Mouse (Mus musculus) left cerebral cortex, postnatal 10 days (tissue): ENCODE measurements around the gene Cpsf4. TPM values are rescaled to one million over a fixed set of nuclear protein-coding genes. Genes with fewer than 3 reads are reported as not detected.
"Not testable (repeated sequence)": the region's sequence is repeated elsewhere in the genome, so short reads cannot be mapped to it uniquely, and the experiment has no call there.

Experiments used
- DNase-seq, 2 experiments: peaks; one replicate each; pipeline ENCODE4 v3.0.0; 2021 to 2022; ENCODE audit warnings: low spot score in 2 of 2, mixed read lengths in 1 of 2; ENCODE audit errors: extremely low spot score in 1 of 2
- intact Hi-C: fragments of 180-260 bp; cut with DNase I; formaldehyde crosslinking; loops from one replicate; pipeline ENCODE4 v1.15.1; 2025
- total RNA-seq, 2 experiments: library from RNA; stranded (reverse); gene quantifications; 2 replicates each; pipeline ENCODE4 v1.2.3; 2021

Cpsf4 gene
- 10 to 100 TPM; 29.1 to 29.2 TPM for total RNA-seq

DNA sequence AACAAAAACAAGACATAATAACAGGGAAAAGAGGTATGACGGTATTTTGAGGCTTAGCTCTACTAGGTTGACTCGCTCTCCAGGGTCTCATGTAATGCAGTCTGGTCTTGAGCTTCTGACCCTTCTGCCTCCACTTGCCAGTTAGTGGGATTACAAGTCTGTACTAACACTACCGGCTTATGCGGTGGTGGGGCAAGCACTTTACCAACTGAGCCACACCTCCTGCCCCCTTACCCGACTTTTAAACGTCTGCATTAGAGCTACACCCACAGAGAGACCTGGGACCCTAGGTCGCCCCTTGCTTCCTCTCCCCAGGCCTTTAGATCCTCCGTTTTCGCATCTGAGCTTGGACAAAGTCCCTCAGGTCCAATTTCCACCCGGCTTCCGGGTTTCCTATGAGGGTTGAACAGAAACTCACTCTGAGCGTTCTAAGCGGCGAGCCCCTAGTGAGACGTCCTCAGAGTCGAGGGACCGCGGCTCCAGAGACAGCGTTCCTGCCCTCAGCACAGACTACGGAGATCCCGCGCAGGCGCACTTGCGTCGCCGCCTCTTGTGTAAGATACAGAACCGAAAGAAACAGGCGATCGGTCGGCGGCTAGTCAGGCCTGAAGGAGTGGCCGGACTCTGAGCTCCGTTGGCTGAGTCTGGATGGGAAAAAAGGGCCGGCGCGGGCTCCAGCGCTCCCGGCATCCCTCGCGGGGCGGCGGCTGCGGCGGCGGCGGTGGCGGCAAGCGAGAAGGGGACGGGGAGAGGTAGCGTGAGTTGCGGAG lies at the start of gene Cpsf4, which contains the start of gene Ptcd1:
TSS of gene Cpsf4 (plus strand) at position 678 of the 770 bp plus-strand sequence.
TSS of gene Ptcd1 (minus strand) at position 573 of the 770 bp plus-strand sequence.
- intact Hi-C loops = loop anchor here (1.0 kb wide), 1 partner anchor 26 kb away; the partner anchor contains the start of genes Bud31 and Pdap1
- peak; percentile 97 to 99 for DNase-seq

DNA sequence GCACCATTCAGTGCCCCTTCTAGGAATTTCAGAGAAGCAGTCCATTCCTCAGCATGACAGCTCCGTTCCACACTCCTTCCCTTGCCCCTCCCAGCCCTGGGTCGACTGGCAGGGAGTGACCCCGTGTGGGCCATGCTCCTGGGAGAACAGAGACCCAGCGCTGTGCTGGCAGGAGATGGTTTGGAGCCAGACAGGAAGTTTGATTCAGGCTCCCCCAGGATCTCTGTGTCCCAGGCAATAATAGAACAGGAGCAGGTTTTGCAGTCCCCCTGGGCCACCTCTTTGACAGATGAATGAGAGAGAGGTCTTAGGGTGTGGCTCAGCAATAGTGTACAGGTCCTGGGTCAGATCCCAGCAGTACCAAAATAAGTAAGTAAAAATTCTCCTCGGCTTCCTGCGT lies 49.0 kb upstream of the Cpsf4 start:
- intact Hi-C loops = no loop called here
- DNase-seq = no peak

DNA sequence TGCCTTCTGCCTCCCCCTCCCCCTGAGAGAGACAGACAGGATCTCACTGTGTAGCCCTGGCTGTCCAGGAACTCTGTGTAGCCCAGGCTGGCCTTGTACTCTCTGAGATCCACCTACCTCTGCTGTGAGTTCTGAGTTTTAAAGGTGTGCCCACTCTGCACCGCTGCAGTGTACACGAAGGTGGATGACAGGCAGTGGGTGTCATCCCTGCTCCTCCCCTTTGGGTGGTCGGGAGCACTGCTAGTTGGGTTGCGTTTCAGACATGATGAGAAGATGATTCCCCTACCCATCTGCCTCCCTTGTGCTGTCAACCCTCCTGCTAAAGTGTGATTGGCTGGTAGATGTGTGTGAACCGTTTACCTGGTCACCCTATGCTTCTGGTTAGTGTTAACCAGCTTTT lies 48.6 kb upstream of the Cpsf4 start:
- no peak for DNase-seq
- intact Hi-C loops = no loop called here

DNA sequence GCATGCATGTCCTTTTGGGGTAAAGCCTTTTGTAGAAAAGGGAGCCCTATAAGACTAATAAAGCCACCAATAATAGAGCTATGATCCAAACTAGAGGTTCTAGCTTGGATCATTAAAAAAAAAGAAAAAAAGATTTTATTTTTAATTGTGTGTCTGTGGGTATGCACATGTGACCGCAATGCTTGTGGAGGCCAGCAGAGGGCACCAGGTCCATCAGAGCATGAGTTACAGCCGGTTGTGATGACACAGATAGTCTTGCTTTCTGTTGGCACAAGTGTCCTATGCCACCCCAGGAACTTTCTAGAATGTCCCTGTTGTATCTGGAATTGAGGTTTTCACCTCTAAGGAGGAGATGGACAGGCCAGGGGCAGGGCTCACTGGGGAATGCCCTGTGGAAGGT lies 47.6 kb upstream of the Cpsf4 start:
- intact Hi-C loops = no loop called here
- no peak for DNase-seq

DNA sequence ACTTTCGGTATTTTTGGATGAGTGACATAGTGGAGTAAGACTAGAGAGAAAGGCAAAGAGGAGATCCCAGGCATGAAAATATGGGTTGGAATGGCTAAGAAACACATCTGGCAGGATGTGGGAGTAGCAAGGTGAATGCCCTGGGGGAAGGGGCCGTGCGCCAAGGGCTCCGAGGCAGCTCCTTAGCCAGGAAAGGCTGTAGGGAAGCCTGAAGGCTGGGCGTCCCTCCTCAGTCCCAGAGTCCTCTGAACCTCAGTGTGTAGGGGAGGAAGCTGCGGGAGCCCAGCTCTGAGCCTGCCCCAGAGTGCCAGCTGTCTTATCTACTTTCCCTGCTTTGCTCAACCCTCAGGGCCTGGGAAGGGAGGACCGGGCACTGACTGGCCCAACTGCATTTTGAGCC lies 46.1 kb upstream of the Cpsf4 start:
- intact Hi-C loops = no loop called here
- no peak for DNase-seq

DNA sequence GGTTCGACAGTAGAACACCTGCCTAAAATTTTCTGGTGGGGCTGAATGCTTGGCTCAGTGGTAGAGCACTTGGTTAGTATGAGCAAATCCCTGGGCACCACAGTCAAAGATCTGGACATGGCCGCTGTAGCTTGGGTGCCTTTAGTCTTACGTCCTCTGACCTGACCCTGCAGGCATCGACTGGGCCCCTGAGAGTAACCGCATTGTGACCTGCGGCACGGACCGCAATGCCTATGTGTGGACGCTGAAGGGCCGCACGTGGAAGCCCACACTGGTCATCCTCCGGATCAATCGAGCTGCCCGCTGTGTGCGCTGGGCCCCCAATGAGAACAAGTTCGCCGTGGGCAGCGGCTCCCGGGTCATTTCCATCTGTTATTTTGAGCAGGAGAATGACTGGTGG lies 43.6 kb upstream of the Cpsf4 start:
- DNase-seq = no peak
- intact Hi-C loops = no loop called here

DNA sequence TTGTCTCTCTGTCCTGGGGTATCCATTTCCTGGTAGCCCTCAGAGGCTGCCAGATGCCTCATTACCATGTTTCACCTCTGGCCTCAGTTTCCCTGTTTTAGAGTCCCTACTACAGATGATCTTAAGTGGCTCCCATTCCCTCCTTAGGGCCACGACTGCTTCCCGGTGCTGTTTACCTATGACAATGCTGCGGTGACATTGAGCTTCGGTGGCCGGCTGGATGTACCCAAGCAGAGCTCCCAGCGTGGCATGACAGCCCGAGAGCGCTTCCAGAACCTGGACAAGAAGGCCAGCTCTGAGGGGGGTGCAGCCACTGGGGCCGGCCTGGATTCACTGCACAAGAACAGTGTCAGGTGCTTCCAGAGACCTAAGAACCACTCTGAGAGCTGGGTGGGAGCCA lies 40.4 kb upstream of the Cpsf4 start:
- DNase-seq = no peak
- intact Hi-C loops = no loop called here

DNA sequence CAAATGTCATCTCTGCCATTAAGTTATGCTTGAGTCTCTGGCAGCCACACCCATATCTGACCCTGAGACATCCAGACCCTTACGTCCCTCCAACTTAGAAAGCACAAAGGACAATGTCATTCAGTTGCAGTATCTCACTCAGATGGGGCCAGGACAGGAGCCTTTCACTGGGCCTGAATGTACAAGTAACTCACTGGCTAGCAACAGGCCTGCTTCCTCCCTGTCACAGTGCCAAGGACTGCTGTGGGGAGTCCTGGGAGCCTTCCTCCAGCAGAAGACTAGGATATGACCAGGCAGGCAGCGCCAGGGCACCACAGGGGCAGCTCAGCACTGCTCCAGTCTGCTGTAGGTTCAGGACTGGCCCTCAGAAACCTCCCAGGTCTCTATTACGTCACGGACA lies 37.9 kb upstream of the Cpsf4 start:
- intact Hi-C loops = no loop called here
- no peak for DNase-seq

DNA sequence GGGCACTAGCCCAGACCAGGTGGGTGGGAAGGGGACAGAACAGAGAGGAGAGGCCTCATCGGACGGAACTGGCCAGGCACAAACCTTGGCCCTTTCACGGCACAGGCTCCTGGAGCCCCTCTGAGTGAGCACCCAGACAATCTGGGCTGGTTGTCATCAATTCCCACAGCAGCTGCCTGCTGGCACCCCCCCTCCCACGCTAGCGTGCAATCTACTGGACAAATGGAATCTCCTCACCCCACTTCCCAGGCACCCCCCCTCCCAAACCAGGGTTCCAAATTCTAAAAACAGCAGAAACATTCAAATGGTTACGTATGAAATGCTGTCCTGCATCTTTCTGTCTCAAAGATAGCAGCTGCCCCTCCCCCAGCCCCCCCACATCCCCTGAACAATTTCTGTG lies 37.2 kb upstream of the Cpsf4 start:
- intact Hi-C loops, DNase-seq: not testable (repeated sequence)

DNA sequence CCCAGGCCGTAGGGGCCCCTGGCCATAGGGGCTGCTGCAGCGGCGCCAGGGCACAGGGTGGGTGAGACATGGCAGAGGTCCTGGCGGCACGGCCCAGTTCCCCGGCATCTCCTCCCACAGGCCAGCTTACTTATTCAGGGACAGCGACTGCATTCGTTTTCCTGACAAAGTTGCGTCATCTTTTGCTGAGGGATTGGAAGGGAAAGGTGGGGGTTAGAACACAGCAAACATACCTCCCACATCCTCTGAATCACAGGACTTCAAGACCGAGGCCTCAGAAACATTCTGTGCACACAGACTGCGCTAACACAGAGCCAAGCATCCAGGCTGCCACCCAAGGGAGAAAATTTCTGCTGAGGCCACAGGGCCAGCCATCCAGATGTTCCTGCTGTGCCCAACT lies 36.8 kb upstream of the Cpsf4 start:
- DNase-seq = no peak
- intact Hi-C loops = no loop called here

DNA sequence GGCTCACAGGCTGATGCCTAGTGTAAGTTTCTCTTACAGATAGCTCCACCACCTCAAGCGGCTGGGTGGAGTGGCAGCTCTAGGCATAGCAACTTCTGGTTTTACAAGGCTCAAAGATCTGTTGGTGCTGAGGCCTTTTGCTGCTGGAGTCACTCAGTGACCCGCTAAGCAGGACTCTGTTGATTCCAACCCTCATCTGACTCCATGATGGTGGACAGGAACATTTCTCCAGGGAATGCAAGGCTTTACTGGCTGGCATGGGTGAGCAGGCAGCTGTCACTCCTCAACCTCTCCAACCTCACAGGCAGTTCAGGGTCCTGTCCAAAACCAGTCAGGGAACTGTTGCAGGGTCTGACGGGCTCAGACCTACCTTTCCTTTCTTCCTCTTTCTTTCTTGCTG lies 36.0 kb upstream of the Cpsf4 start:
- intact Hi-C loops = no loop called here
- DNase-seq = no peak

DNA sequence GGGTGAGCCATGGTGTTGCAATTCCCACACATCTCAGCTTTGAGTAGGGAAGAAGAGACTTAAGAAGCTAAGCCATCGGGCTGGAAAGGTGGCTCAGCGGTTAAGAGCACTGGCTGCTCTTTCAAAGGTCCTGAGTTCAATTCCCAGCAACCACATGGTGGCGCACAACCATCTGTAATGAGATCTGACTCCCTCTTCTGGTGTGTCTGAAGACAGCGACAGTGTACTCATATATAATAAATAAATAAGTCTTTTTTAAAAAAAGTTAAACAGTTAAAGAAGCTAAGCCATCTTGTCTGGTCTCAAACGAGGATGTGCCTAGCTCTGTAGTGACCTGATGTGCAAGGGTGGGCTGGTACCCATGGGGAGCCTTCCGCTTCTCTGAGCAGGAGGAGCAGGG lies 33.7 kb upstream of the Cpsf4 start:
- intact Hi-C loops = not testable (repeated sequence)

DNA sequence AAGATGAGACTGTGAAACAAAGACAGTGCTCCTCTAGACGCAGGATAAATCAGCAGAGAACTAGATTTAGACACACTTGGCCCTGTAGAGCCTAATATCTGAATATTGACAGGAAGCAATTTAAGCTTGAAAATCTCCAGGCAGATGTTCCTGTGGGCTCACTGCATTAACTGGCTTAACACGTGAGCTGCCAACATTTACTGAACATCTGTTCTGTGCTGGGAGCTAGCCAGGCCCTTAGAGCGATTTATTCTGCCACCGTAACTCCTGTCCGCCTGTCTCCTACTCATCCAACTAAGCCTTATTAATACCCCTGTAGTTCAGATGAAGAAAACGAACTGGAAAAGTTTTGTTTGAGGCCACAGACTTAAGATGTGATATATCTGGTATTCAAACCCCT lies 28.2 kb upstream of the Cpsf4 start:
- DNase-seq = no peak
- intact Hi-C loops = no loop called here

More for the DNA sequence above, 33.7 kb upstream of the Cpsf4 start:
- DNase-seq = not testable (repeated sequence)

DNA sequence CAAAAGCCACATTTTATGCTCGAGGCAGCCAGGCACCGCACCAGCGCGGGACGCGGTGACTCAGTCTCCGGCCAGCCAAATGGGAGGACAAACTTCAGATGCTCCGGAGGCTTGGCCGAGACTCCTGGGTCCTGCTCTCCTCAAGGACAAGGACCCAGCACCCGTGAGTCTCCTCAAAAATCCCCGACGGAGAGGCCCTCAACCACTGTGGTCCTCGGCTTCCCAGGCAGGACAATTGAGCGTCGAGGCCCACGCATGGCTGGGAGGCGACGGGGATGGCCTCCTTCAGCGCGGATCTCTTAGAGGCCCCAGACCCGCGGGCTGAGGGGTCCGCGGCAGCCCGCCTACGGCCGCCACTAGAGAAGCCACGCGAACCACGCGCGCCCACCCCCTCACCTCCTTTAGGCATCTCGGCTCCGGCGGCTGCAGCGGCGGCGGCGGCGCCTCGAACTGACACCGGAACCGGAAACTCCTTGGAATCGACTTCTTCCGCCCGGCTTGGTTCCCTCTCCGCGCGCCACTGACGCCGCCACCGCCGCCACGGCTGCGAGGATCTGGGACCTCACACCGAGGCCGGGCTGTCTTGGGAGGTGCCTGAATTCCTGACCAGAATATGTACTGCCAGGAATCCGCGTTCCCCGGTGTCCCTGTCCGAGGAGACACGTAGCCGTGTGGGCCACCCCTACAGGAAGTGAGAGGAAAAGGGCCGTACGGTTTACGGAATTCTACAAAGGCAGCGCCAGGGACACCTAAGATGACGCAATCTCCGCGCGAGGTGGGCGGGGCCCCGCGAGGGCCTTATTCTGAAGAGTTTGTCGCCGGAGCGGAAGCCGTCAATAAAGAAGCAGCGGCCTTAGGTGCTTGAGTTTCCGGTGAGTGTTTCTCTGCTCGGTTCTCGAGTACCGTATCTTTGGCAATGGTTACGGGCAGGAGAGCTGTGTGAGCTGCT lies 27.2 kb upstream of the Cpsf4 start, which contains the start of the genes Pdap1 and Bud31:
TSS of gene Pdap1 (minus strand) at position 668 of the 949 bp plus-strand sequence.
TSS of gene Bud31 (plus strand) at position 792 of the 949 bp plus-strand sequence.
- intact Hi-C loops = loop anchor here (1.0 kb wide), 1 partner anchor 27 kb away; the partner anchor contains the start of genes Cpsf4 and Ptcd1
- peak; percentile 92 to 96 for DNase-seq

DNA sequence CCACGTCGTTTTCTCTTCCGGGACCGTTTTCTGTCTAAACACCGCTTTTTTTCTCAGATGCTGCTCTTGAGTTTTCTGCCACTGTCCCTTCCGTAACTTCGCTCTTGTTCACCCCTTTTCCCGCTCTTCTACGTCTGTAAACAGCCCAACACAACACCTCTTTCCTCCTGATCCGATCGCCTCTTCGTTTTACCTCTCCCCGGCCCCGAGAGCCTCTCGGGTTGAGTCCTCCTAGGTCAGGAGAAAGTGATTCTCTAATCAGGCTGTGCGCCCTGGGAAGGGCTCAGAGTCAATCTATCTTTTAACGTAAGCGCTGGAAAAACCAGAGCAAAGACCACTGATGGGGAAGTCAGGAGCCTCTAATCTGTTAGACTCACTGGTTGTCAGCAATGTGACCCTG lies 26.4 kb upstream of the Cpsf4 start:
- intact Hi-C loops = loop anchor here (1.0 kb wide), 1 partner anchor 27 kb away; the partner anchor contains the start of genes Cpsf4 and Ptcd1
- DNase-seq = no peak

DNA sequence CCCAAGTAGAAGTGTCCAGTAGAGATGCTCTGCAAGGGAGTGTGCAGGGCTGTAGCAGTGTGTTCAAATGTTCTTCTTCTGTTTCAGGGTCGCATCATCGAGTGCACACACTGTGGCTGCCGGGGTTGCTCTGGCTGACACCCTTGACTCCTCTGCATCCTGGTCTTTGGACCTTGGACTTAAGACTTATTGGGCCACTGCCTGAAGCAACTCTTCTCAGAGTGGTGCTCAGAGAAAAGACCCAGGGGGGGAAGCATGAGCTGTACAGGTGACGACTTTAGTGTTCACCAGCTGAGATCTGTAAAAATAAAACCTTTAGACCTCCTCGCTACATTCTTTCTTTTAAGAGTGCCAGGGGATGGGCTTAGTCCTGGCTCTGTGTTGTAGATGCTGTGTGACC lies 19.3 kb upstream of the Cpsf4 start:
- no peak for DNase-seq
- intact Hi-C loops = no loop called here

DNA sequence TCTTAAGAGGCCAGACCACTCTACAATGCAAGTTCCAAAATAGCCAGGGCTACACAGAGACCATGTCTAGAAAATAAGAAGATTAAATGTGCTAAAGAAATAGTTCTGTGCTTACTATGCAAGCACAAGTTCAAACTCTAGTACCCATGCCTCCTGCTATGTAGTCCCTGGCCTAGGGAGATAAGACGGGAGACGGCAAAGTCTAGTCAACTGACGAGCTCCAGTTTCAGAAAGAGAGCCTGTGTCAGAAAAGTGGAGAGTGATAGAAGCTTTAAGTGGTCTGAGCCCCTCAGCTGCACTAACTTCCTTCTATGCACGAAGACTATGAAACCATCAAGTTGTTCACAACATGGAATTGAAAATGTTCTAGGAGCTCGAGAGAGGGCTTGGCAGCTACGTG lies 17.7 kb upstream of the Cpsf4 start:
- DNase-seq = no peak
- intact Hi-C loops = no loop called here

DNA sequence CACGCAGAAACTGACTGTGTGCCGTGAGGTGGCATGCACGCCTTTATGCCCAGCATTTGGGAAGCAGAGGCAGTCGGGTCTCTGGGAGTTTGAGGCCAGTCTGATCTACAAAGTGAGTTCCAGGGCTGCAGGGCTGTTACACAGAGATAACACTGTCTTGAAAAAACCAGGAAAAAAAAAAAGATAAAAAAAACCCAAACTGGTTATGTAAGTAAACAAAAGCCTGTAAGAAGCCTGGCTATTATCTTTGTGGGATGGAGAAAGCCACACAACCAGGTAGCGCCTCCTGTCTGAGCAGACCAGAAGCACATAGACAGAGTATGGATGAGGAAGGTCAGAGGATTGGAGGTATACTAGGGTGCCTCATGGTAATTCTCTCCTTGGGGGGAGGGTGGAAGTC lies 14.3 kb upstream of the Cpsf4 start:
- DNase-seq = no peak
- intact Hi-C loops = no loop called here

DNA sequence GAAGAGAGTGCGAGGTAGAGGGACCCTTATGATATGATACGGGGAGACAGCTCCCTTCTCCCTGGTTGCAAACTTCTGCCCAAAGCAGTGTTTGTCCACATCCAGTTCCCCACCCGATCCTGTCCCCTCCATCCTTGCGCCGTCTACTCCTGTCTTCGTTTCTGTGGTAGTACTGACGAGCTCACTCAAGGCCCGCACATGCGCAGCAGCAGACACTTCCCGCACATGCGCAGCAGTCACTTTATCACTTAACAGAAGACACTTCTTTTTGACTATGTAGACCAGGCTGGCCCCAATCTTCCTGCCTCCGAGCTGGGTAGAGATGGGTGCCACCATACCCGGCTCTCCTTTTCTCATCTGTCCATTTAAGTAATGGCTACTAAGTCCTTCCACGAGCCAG lies 5.7 kb upstream of the Cpsf4 start:
- no peak for DNase-seq
- intact Hi-C loops = no loop called here
